Mouse (Mus musculus) bone marrow, adult 2 months (tissue): ENCODE measurements at regions not wholly inside any gene's neighbourhood (a gene's known extent, or its start where the extent isn't known, plus 50 kb on each side); places are given as distances from the start of the nearest gene placed in this dataset.

Experiments
- CTCF ChIP-seq: fragments of 200-500 bp; IDR thresholded peaks from 2 replicates; pipeline ENCODE4 v1.5.1; 2011; ENCODE audit warnings: low read length, control low read depth; ENCODE audit not compliant: control insufficient read depth, insufficient read depth
- POLR2A ChIP-seq: fragments of 200-500 bp; IDR thresholded peaks from 2 replicates; pipeline ENCODE4 v1.6.1; 2011; ENCODE audit warnings: low read depth, mild to moderate bottlenecking, control low read depth, low read length, borderline replicate concordance; ENCODE audit not compliant: control insufficient read depth

GRCm38 (mm10) chr9:79028234-79028633 is 412.9 kb downstream of the Cd109 start:
- TF ChIP-seq CTCF (no peak), POLR2A (no peak)
